Mouse (Mus musculus) T-helper 2 cell (primary cell): ENCODE measurements around the gene Slc34a1.
"Not testable (repeated sequence)": the region's sequence is repeated elsewhere in the genome, so short reads cannot be mapped to it uniquely, and the experiment has no call there.

Experiments
- in situ Hi-C: fragments of 300-600 bp; cut with MboI, MseI; formaldehyde crosslinking; loops from one replicate; pipeline ENCODE4 v1.15.1; 2025; ENCODE audit warnings: high pct_unique_total_duplicates

Slc34a1 gene

DNA sequence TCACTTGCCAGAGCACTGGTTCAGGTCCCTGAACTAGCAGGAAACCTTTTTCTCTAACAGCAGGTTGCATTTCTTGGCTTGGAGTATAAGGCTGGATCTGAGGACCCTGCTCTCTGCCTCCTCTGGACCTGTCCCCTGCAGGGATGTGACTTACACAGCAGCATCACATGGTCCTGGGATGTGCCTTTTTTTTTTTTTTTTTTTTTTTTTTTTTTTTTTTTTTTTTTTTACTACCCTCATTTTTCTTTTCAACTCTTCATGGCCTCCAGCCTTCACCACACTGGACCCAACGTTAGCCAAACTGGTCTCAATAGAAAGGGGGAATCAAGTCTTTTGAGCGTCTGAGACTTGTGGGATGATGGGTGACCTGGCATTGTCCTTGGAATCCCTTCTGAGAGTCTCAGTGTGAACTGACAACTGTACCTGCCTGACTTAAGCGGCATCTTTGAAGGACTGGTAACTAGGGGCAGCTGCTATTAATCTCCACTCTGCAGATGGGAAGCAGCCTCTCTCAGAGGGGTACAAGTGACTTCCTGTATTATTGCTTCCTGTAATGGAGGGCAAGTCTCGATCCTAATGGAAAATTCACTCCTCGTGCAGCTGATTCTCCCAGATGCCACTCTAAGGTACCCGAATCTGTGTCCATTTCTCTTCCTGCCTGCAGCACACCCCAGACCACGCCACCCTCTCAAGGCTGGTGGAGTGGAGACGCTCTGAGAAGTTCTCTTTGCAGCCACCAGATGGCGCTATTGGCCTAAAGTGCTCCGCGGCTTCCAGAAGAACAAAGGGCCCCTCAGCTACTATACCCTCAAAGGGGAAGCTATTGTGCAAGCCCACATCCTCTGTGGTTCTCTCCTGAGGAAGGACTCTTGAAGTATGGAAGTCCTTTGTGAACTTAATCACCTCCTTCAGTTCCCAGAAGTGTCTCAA, 7.1 kb downstream of the Slc34a1 start:
- in situ Hi-C loops, result loop anchor here (5.0 kb wide), 1 partner anchor 107 kb away; the partner anchor contains the start of gene Pdlim7

DNA sequence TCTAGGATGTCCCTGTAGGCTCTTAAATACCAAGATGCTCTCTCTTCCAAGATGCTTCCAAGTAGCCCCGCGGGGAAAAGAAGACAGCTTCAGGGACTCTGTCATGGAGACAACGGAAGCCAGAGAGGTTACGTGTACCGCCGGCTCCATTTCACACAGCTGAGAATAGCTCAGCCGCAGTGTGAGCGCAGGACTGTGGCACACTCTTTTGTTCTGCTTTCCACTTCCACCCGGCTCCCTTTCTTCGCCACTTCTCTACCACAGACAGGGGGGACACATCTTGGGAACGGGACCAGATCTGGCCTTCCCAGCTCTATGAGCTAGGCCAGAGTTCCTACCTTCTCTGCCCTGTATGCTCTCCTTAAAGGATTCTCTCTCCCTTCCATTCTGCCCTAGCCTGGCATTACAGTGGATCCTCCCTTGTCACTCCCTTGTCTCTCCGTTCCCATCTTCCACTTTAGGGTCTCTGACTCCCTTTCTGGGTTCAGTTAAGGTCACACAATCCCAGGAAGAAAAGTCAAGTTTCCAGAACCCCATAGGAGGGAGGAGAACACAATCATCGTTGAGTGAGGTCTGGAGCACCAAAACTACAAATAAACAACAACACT, 7.9 kb downstream of the Slc34a1 start:
- in situ Hi-C loops, result loop anchor here (5.0 kb wide), 1 partner anchor 106 kb away; the partner anchor contains the start of gene Pdlim7

DNA sequence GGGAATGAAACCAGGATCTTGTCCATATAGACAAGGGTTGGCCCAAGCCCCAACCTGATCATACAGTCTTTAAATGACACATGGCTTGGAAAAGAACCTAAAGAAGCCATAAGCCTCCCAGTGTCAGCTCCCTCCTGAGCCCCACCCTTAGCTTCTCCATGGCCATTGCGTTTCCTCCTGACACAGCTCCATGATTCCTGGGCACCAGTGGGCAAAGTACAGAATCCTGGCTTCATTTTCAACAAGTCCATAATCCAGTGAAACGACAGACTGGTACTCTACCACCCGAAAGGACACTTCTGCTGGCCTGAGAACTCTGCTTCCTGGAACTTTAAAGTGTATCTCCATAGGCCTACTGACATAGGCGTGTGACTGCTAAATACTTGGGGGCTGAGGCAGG, 9.4 kb downstream of the Slc34a1 start:
- in situ Hi-C loops, result loop anchor here (5.0 kb wide), 1 partner anchor 105 kb away; the partner anchor contains the start of gene Pdlim7

DNA sequence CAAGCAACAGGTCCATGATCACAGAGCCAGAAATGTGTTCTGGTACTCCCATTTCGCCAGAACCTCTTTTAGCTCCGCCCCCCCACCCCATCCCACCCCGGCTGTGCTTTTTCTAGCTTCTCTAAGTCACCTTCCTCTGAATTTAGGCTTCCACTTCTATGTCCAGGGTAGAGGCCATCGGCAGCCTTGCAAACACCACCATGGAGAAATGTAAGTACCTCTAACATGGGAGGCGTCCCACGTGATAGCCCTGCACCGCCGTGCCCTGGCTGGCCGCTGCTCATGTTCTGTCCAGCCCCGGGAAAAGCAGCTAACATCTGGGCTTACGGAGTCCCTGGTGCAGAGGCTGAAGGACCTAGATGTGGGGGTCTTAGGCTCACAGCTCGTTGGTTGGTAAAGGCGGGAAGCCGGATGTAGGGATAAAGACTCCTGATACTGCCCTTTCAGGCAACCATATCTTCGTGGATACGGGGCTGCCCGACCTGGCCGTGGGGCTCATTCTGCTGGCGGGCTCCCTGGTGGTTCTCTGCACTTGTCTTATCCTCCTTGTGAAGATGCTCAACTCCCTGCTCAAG, 10.6 kb downstream of the Slc34a1 start:
- in situ Hi-C loops, result loop anchor here (5.0 kb wide), 1 partner anchor 104 kb away; the partner anchor contains the start of gene Pdlim7

DNA sequence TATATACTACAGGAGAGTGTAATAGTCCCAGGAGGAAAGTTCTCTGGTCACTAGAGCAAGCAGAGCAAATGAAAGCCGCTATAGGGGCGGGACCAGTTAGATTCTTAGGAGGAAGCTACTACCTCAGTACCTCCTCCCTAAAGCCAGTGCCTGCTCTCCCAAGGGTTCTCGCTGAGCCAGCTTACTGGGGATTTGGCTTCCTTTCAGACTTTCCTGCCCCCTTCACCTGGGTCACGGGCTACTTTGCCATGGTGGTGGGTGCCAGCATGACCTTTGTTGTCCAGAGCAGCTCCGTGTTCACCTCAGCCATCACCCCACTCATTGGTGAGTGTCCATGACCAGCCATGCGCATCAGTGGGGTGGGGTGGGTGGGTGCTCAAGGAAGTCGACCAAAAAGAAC, 13.8 kb downstream of the Slc34a1 start:
- in situ Hi-C loops, result no loop called here

DNA sequence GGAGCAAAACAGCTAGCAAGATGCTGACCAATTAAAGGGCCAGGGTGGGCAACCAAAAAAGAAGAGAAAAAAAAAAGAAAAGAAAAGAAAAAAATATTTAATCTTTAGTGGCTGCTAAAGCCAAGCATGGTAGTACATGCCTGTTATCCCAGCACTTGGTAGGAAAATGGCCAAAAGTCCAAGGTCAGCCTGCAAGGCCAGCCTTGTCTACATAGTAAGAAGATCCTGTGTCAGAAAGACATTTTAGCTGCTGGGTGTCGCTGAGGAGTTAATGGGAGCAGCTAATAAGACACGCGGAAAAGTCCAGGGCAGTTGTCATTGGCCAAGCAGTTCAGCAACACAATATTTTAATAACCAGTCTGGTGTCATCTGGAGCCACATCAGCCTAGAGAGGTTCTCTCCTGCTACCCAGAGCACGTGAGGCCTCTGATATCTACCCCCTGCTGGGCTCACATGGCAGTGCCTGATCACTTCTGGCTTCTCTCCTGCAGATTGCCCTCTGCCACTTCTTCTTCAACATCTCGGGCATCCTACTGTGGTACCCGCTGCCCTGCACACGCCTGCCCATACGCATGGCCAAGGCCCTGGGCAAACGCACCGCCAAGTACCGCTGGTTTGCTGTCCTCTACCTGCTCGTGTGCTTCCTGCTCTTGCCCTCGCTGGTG, 14.8 kb downstream of the Slc34a1 start:
- in situ Hi-C loops, result no loop called here

DNA sequence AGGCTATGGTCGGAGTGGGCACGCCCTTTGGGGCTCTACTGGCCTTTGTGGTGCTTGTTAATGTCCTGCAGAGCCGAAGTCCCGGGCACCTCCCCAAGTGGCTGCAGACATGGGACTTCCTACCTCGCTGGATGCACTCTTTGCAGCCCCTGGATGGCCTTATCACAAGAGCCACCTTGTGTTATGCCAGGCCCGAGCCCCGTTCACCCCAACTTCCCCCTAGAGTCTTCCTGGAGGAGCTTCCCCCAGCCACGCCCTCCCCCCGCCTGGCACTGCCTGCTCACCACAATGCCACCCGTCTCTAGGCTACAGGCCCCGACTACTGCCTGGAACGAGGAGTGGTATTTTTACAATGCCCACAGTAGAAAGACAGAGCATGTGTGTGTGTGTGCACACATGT, 15.3 kb downstream of the Slc34a1 start:
- in situ Hi-C loops, result no loop called here

DNA sequence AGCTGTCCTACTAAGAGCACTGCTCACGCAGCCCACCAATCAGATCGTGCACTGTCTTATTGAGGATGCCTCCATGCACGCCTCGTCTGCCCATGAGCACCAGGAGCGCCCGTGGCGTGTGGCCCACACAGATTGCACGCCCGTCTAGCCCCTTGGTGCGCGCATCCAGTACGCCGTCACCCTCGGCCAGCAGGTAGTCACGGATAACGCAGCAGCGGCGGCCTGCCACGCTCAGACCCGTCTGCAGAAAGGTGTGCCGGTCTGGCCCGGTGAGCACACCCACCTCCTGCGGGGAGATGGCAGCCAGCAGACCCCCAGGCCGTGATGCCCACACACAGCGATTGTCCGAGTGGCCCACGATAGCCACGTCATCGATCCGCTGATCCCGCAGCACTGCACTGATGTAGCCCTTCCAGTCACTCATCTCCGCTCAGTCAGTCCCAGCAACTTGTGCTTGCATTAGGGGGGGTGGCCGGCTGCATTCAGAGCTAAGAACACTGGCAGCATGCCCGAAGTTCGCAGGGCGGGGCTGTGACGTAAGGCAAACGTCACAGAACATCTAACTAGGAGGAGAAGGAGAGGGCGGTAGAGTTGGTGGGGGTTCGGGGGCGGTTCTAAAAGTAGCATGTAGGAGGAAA, 16.9 kb downstream of the Slc34a1 start, which contains the start of gene Pfn3:
TSS of gene Pfn3 (minus strand) at position 490 of the 638 bp plus-strand sequence.
- in situ Hi-C loops, result loop anchor here (5.0 kb wide), 1 partner anchor 37 kb away; no protein-coding TSS in a partner anchor

DNA sequence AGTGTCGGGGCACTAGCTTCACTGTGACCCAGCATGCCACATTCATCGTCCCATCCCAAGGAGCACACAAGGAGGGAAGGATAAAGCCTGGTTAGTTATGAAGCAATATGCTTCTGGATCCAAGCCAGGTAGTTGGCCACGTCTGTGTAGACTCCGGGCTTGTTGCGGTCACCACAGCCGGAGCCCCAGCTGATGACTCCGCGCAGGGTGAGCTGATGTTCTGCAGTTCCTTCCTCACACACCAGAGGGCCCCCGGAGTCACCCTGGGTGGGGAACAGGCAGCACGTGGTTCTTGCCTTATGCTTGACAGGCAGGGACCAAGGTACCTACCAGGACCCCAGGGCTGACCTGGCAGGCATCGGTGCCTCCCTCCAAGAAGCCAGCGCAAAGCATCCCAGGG, 20.0 kb downstream of the Slc34a1 start:
- in situ Hi-C loops, result loop anchor here (5.0 kb wide), 1 partner anchor 34 kb away; no protein-coding TSS in a partner anchor

DNA sequence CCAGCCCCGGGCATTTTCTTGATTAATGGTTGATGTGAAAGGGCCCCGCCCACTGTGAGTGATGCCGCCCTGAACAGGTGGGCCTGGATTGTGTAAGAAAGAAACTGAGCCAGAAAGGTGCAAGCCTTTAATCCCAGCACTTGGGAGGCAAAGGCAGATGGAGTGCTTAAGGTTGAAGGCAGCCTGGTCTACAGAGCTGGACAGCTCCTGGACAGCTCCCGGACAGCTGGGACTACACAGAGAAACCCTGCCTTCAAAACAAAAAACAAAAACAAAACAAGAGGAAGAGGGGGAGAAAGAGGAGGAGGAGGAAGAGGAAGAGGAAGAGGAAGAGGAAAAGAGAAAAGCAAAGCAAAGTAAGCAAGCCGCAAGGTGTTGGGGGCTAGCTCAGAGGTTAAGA, 21.2 kb downstream of the Slc34a1 start:
- in situ Hi-C loops, result loop anchor here (5.0 kb wide), 1 partner anchor 33 kb away; no protein-coding TSS in a partner anchor

DNA sequence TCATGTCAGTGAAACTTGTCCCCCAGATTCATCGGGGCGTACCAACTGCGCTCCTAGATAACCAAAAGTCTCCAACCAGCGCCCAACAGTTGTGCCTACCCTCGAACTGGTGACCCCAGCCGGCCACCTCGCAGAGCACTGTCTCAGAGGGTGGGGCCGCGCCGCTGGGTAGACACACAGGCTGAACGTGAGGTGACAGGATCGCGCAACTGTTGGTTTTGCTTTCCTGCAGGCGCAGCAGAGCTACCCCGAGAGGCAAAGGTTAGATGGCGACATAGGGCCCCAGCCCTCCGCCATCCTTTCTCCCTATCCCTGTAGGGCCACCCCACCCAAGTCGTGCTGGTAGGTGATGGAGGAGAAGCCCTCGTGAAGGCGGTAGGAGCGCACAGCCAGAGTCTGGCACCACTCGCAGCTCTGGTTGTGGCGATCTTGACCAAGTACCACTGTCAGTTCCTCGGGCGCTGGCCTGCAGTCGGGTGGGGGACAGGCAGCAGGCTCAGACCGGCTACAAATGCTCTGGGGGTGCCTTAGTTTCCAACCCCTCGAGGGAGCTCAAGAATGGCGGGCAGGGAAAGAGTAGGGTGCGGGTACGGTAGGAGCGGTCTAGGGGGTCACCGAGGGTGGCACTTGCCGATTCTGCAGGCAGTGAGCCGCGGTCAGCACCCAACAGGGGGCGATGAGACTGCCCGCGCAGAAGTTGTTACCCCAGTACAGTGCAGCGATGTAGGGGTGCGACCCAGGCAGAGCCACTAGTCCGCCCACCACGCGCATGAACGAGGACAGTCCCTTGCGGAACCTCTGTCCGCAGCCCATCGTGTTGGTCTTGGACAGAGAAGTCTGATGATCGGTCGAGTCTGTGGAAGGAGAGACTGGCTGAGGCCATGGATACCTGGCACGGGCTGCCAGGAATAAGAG, 22.3 kb downstream of the Slc34a1 start:
- in situ Hi-C loops, result no loop called here

DNA sequence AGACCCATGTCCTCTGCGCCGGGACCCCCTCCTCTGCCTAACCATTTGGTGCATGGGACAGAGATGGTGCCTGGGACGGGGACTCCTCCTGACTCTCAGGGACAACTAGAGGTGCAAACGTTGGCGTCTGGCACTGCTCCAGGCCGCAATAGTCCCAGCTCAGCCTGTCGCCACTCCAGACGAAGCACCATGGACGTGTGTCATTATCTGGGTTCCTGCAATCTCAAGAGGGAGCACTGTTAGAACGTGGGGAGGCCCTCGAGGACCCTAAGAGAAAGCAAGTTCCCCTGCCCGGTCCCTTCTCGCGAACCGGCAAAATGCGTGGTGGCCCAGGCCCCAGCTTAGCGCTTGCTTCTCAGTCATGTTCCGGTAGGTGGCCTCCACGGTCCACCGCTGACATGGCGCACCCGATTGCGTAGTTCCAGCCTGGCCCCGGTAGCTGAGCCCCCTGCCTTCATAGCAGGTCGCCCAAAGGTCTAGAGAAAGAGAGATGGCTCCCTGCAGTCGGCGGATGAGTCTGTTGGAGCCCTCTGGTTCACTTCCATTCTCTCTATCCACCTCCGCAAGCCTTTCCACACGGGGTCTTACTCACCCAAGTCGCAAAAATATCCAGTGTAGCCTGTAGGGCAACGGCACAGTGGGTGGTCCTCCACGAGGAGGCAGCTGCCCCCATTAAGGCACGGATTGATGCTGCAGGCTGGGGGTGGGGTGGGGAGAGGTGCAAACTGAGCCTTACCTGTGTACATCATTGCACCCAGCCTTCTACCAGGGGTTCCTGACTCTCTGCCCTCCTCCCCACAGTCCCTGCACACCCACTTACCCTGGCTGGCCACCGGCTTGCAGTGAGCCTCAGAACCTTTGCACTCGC, 23.2 kb downstream of the Slc34a1 start:
- in situ Hi-C loops, result no loop called here

DNA sequence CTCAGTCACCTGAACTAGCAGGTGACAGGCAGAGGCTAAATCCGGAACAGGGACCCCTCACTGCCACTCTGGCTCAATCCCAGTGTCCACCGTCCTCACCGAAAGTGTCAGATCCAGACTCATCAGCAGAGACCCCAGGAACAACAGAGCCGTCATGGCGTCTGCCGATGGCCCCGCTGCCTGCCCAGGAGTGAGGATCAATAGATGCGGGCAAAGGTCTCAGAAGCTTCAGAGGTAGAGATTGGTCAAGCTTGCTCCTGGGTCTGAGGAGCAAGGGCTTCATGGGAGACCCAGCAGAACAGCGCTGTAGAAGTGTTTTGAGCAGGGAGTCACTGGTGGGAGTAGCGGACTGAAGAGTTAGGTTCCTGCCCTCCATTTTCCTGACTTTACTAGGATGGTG, 28.6 kb downstream of the Slc34a1 start, which contains the start of gene F12:
TSS of gene F12 (minus strand) at position 181 of the 400 bp plus-strand sequence.
- in situ Hi-C loops, result no loop called here

DNA sequence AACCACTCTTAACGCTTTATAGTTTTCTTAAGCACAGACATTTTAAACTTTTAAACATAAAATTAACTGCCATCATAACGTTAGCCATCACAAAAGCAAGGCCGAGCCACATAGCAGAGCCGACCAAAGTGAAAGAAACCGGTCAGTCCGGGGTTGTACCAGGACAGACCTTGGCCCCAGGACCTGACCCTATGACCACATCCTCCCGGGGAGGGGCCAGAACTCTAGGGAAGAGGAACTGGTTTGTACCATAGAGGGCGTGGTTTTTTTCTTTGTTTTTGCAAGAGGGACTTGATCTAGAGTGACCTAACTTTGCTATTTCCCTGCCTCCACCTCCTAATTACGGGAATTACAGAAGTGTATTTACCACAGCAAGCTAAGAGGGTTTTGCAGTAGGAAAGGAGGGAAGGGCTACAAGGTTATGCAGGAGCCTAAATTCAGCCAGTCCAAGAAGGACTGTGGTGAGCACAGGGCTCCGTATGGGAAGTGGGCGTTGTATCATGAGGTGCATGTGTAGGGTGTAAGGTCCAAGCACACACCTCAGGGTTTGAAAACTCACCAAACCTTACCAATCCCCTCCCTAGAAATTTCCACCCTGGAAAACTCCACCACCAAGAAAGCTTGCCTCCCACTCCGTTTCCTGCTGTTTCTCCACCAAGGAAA, 31.4 kb downstream of the Slc34a1 start:
- in situ Hi-C loops, result no loop called here

DNA sequence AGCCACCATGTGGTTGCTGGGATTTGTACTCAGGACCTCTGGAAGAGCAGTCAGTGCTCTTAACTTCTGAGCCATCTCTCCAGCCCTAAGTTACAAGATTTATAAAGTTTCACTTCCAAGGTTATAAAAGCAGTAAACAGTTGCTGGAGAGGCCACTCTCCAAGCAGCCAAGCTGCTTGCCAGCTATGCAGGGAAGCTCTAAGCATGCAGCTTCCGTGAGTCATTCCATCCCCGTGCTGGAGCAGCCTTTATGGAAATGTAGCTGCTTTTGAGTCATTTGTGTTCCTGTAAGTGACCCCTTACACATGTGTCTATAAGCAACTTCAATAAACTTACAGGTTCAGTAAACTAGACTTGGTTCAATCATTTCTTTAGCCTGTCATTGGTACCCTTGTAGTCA, 32.6 kb downstream of the Slc34a1 start:
- in situ Hi-C loops, result no loop called here

DNA sequence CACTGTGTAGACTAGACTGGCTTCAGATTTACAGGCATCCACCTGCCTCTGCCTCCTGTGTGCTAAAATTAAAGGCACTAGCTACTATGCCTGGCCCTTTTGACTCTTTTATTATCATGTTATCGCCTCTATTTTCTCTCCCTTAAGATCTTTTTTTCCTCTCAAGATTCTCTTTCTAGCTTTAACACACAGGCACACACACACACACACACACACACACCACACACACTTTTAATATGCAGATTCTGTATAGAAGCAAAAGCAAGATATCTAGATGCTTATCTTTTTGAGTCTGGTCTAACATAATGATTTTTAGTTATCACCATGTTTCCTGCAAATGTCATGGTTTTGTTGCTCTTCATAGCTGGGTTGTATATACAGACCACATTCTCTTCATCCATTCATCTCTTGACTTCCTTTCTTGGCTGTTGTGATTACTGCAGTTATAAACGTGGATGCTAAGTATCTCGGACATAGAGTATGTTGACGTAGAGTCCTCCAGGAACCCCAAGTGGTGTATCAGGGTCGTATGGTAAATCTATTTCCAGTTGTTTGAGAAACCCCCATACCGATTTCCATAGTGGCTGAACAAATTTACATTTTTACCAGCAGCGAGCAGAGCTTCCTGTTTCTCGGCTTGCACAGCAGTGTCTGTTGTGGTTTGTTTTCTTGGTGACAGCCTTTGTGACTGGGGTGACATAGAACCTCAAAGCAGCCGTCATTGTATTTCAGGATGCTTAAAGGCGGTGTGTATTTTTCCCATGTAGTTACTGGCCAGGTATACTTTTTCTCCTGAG, 34.1 kb downstream of the Slc34a1 start:
- in situ Hi-C loops, result no loop called here

DNA sequence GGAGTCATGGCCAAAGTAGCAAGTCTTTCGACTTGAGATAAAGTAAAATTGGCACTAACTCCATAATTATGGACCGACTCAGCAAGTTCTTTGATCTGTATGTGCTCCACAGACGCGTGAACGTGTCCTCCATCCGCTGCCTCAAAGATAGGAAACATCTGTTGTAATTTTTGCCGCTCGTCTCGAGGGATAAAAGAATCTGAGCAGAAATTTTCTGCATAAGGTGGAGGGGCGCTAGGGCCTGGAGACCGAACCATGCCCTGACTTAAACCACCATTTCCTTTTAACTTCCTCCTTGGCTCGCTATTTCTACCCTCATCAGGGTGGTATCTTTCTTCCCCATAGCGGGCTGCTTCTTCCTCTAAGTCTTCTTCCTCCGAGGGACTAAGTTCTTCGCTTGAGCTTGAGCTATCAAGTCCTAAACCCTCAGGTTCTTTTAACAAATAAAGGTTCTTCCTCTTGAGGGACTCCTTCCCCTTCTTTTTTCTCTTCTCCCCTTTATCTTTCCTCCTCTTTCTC, 39.2 kb downstream of the Slc34a1 start:
- in situ Hi-C loops, result not testable (repeated sequence)
